Mouse (Mus musculus) kidney, embryonic 14.5 days (tissue): ENCODE results near the gene Krt33b. TPM values are rescaled to one million over a fixed set of nuclear protein-coding genes. Genes with fewer than 3 reads are reported as not detected.

Experiments
- ATAC-seq: fragments of 200-750 bp; cut with Nextera tagmentation; 2 replicates; pipeline ENCODE4 v1.8.0; 2017; ENCODE audit warnings: moderate number of reproducible peaks, mild to moderate bottlenecking, moderate TSS enrichment, moderate library complexity; ENCODE audit not compliant: low FRiP score, low TSS enrichment
- H3K27ac ChIP-seq: fragments of 300-500 bp; sonication (generic); 2 replicates; pipeline ENCODE4 v1.5.1; 2014; ENCODE audit warnings: low read depth, mild to moderate bottlenecking, low read length, moderate library complexity, mixed read lengths
- H3K27me3 ChIP-seq: fragments of 300-500 bp; sonication (generic); 2 replicates; pipeline ENCODE4 v1.6.1; 2014; ENCODE audit warnings: mild to moderate bottlenecking, low read length; ENCODE audit not compliant: control insufficient read depth, insufficient read depth
- H3K36me3 ChIP-seq: fragments of 300-500 bp; sonication (generic); 2 replicates; pipeline ENCODE4 v1.6.1; 2014; ENCODE audit warnings: low read length, mixed read lengths; ENCODE audit not compliant: control insufficient read depth, insufficient read depth
- H3K4me1 ChIP-seq: fragments of 300-500 bp; sonication (generic); 2 replicates; pipeline ENCODE4 v1.6.1; 2014; ENCODE audit warnings: low read length, mixed read lengths; ENCODE audit not compliant: control insufficient read depth, insufficient read depth
- H3K4me2 ChIP-seq: fragments of 300-500 bp; sonication (generic); replicated peaks from 2 replicates; pipeline ENCODE4 v1.6.1; 2014; ENCODE audit warnings: low read depth, mild to moderate bottlenecking, low read length
- H3K4me3 ChIP-seq: fragments of 300-500 bp; sonication (generic); 2 replicates; pipeline ENCODE4 v1.5.1; 2014; ENCODE audit warnings: mild to moderate bottlenecking, low read length
- H3K9ac ChIP-seq: fragments of 300-500 bp; sonication (generic); 2 replicates; pipeline ENCODE4 v1.6.1; 2014; ENCODE audit warnings: low read depth, mild to moderate bottlenecking, low read length, moderate library complexity
- H3K9me3 ChIP-seq: fragments of 300-500 bp; sonication (generic); 2 replicates; pipeline ENCODE4 v1.6.1; 2016; ENCODE audit warnings: low read length; ENCODE audit not compliant: control insufficient read depth
- WGBS: fragments of 180-500 bp; shearing (Covaris S2); extraction: QIAGEN DNeasy Blood & Tissue Kit; methylation state at CpG from one replicate; pipeline ENCODE4 v1.1.7; 2014; 5-methylcytosine and 5-hydroxymethylcytosine counted together
- polyA plus RNA-seq: library from polyadenylated mRNA; unstranded; fragments of >200 nt; fragmentation: Nextera tagmentation; extraction: Ambion mirVana; gene quantifications from 2 replicates; pipeline ENCODE4 v1.2.1, GENCODE M21; 2014

Krt33b gene
- polyA plus RNA-seq, 1 experiment from 2014 or later, result not detected

DNA sequence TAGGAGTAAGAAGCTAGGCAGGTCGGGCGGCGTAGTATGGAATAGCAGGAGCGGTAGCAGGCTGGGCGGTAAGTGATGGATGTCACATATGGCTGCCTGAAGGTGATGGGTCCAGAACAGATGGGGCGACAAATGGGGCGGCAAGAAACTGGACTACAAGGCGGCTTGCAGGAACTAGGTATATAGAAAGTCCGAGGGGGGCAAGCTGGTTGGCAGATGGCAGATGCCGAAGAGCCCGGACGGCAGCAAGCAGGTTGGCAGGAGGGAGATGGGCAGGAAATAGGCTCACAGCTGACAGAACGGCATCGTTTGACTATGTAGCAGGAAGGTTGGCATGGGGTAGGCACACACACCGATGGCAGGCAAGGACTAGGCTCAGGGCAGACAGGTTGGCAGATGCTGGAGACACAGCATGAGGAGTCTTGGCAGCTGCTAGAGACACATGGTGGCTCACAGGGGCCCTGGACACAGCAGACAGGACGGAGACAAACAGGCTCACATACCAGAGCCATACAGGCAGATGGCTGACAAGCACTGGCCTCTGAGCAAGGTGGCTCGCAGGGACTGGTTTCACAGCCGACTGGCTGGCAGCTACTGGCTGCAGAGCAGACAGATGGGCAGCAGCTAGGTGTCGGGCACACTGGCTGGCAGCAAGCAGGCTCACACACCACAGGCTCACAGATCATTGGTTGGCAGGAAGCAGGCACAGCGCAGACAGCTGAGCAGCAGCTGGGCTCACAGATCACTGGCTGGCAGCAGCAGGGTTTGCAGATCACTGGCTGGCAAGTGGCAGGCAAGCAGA is 44.2 kb downstream of the Krt33b start:
- Histone ChIP-seq H3K9ac (no peak overlapping the region), H3K27ac (no peak overlapping the region), H3K9me3 (no peaks in the 10 kb centered on the region), H3K4me2 (no peak overlapping the region), H3K4me3 (no peak overlapping the region), H3K4me1 (no peaks in the 10 kb centered on the region), H3K27me3 (no peaks in the 10 kb centered on the region; the same call in none of the 2 replicates), H3K36me3 (no peaks in the 10 kb centered on the region)
- no peak for ATAC-seq
- WGBS, result 75% methylated on average over 20 of the region's 20 CpGs

- Histone ChIP-seq H3K9ac (no peak overlapping the region), H3K27ac (no peak overlapping the region), H3K36me3 (no peaks in the 10 kb centered on the region), H3K27me3 (no peaks in the 10 kb centered on the region; the same call in none of the 2 replicates), H3K9me3 (no peaks in the 10 kb centered on the region), H3K4me1 (no peaks in the 10 kb centered on the region), H3K4me2 (no peak overlapping the region), H3K4me3 (no peak overlapping the region)
- no peak for ATAC-seq
- 90% methylated on average over 1 of the region's 1 CpGs for WGBS
Measured at GRCm38 (mm10) chr11:99983442-99983841, 46.2 kb downstream of the Krt33b start.

- Histone ChIP-seq H3K9me3 (no peaks in the 10 kb centered on the region), H3K4me1 (no peaks in the 10 kb centered on the region), H3K27ac (no peak overlapping the region), H3K4me2 (no peak overlapping the region), H3K9ac (no peak overlapping the region), H3K27me3 (no peaks in the 10 kb centered on the region; the same call in none of the 2 replicates), H3K36me3 (no peaks in the 10 kb centered on the region), H3K4me3 (no peak overlapping the region)
- no peak for ATAC-seq
- 87% methylated on average over 9 of the region's 9 CpGs for WGBS
Measured at GRCm38 (mm10) chr11:99982731-99983130, 46.9 kb downstream of the Krt33b start.

DNA sequence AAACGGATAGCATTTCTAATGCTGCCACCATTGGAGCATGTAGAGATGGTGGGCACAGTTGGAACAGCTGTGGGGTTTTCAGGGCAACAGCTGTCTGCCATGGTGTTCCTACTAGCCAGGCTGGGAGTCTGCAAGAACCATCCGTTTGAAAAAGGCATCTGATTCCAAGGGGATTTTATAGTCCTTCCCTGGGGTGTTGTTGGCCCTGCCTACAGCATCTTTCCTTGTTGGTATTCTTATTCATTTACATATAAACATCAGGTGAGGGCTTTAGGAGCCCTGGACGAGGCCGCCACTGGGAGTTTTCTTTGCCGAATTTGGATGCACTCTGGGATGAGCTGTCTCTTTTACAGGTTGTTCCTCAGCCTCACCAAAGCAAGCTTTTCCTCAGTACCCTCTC is 50.7 kb downstream of the Krt33b start, which contains the start of gene Krtap29-1:
Krtap29-1 (minus strand) TSS at position 101 of the 400 bp plus-strand sequence.
- H3K4me2 ChIP-seq, result no peak within 1 kb of the TSS
- no peak for ATAC-seq
- no peaks in the 10 kb centered on the region for H3K27me3 ChIP-seq
- WGBS, result 66% methylated on average over 5 of the region's 5 CpGs
- no peaks in the 10 kb centered on the region for H3K9me3 ChIP-seq
- no peaks in the 10 kb centered on the region for H3K36me3 ChIP-seq
- H3K9ac ChIP-seq, result no peak within 1 kb of the TSS
- H3K27ac ChIP-seq, result no peak within 1 kb of the TSS
- H3K4me3 ChIP-seq, result no peak within 1 kb of the TSS
- no peaks in the 10 kb centered on the region for H3K4me1 ChIP-seq

Other genes starting within 250 kb of the Krt33b start
- not detected in 2 replicates for gene Krtap4-8, start 249.2 kb downstream of the Krt33b start, polyA plus RNA-seq
- gene Krtap4-9, start 244.7 kb downstream of the Krt33b start, polyA plus RNA-seq, result not detected in 2 replicates
- gene Gm11596, start 236.4 kb downstream of the Krt33b start, polyA plus RNA-seq, result not detected in 2 replicates
- not detected in 2 replicates for gene Gm11569, start 230.9 kb downstream of the Krt33b start, polyA plus RNA-seq
- not detected in 2 replicates for gene Gm11554, start 225.4 kb downstream of the Krt33b start, polyA plus RNA-seq
- not detected in 2 replicates for gene Krtap4-13, start 220.0 kb downstream of the Krt33b start, polyA plus RNA-seq
- gene Gm11564, start 214.2 kb downstream of the Krt33b start, polyA plus RNA-seq, result not detected in 2 replicates
- not detected in 2 replicates for gene 2300003K06Rik, start 191.8 kb downstream of the Krt33b start, polyA plus RNA-seq
- not detected in 2 replicates for gene Krtap4-16, start 178.3 kb downstream of the Krt33b start, polyA plus RNA-seq
- gene Gm11568, start 172.0 kb downstream of the Krt33b start, polyA plus RNA-seq, result not detected in 2 replicates
- gene Gm11559, start 165.4 kb downstream of the Krt33b start, polyA plus RNA-seq, result not detected in 2 replicates
- gene Krtap9-1, start 156.5 kb downstream of the Krt33b start, polyA plus RNA-seq, result not detected in 2 replicates
- gene Gm11567, start 150.7 kb downstream of the Krt33b start, polyA plus RNA-seq, result not detected in 2 replicates
- gene Krtap31-1, start 121.9 kb downstream of the Krt33b start, polyA plus RNA-seq, result not detected in 2 replicates
- gene Gm11565, start 115.1 kb downstream of the Krt33b start, polyA plus RNA-seq, result not detected in 2 replicates
- gene Krtap31-2, start 93.6 kb downstream of the Krt33b start, polyA plus RNA-seq, result not detected in 2 replicates
- not detected in 2 replicates for gene Krtap9-5, start 81.4 kb downstream of the Krt33b start, polyA plus RNA-seq
- not detected in 2 replicates for gene Krtap29-1, start 50.8 kb downstream of the Krt33b start, polyA plus RNA-seq
- not detected in 2 replicates for gene Krtap16-1, start 43.3 kb downstream of the Krt33b start, polyA plus RNA-seq
- not detected in 2 replicates for gene Krtap17-1, start 35.9 kb downstream of the Krt33b start, polyA plus RNA-seq
- gene Krt33a, start 13.7 kb downstream of the Krt33b start, polyA plus RNA-seq, result not detected in 2 replicates
- 0.11 TPM in 1 of 2 replicates, not detected in the other for gene Krt34, start 11.7 kb upstream of the Krt33b start, polyA plus RNA-seq
- not detected in 2 replicates for gene Krt31, start 20.7 kb upstream of the Krt33b start, polyA plus RNA-seq
- not detected in 2 replicates for gene Krt32, start 58.4 kb upstream of the Krt33b start, polyA plus RNA-seq
- gene Krt35, start 66.4 kb upstream of the Krt33b start, polyA plus RNA-seq, result not detected in 2 replicates
- gene Krt36, start 75.8 kb upstream of the Krt33b start, polyA plus RNA-seq, result 1.4 and 1.5 TPM in 2 replicates
- not detected in 2 replicates for gene Krt13, start 91.7 kb upstream of the Krt33b start, polyA plus RNA-seq
- 0.96 and 1.2 TPM in 2 replicates for gene Krt15, start 106.1 kb upstream of the Krt33b start, polyA plus RNA-seq
- 24.2 and 31.4 TPM in 2 replicates for gene Krt19, start 118.8 kb upstream of the Krt33b start, polyA plus RNA-seq
- not detected in 2 replicates for gene Krt9, start 163.4 kb upstream of the Krt33b start, polyA plus RNA-seq
- not detected in 2 replicates for gene Krt14, start 177.7 kb upstream of the Krt33b start, polyA plus RNA-seq
- not detected in 2 replicates for gene Krt16, start 219.0 kb upstream of the Krt33b start, polyA plus RNA-seq
- gene Krt17, start 231.2 kb upstream of the Krt33b start, polyA plus RNA-seq, result 0.13 and 0.14 TPM in 2 replicates
- gene Krt42, start 240.0 kb upstream of the Krt33b start, polyA plus RNA-seq, result not detected in 2 replicates